Mouse (Mus musculus): ENCODE measurements around the gene Vrk2. TPM values are rescaled to one million over a fixed set of nuclear protein-coding genes. Genes with fewer than 3 reads are reported as not detected.

The Vrk2 gene
- polyA plus RNA-seq (2015; fragmentation: Nextera tagmentation; extraction: Ambion mirVana), result 6.6 and 9.9 TPM in 2 replicates

GRCm38 (mm10) chr11:26593061-26594059 lies at the start of gene Vrk2, which contains the start of gene Gm6899:
Gene Vrk2 (minus strand): TSS chr11:26593999.
Gene Gm6899 (plus strand): TSS chr11:26593241.

Other genes with a start within 250 kb of the Vrk2 start
- gene Fancl, start 207.9 kb downstream of the Vrk2 start, polyA plus RNA-seq (2015; fragmentation: Nextera tagmentation; extraction: Ambion mirVana), result 7.0 and 8.6 TPM in 2 replicates
- gene Gm6899, start 758 bp downstream of the Vrk2 start, polyA plus RNA-seq (2015; fragmentation: Nextera tagmentation; extraction: Ambion mirVana), result not detected in 2 replicates